Comparison of ENCODE assay signal across 8 mouse cellular contexts in the genomic region with DNA sequence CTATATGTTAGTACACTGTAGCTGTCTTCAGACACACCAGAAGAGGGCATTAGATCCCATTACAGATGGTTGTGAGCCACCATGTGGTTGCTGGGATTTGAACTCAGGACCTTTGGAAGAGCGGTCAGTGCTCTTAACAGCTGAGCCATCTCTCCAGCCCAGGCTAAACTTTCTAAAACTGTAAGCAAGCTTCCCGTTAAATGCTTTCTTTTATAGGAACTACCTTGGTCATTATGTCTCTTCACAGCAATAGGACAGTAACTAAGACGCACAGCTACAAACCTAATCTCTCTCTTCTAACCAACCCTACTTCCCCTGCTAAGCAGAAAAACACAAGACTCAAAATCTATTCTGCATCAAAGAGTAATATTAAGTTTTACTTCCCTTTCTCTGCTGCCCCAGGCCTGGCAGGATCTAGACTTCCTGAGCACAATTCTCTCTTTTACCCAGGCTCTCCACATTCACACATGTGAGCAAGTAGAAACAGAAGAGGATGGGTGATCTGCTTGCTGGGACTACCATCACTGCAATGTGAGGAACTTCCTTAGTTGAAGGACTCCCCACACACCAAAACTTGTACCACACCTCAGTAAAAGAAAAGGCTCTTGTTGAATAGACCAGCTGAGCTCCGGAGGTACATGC. TPM values are rescaled to one million over a fixed set of nuclear protein-coding genes. Genes with fewer than 3 reads are reported as not detected.
DNase-seq lines count a peak whose midpoint lies in the region; ATAC-seq and TF ChIP-seq lines count a peak whose summit lies in the region.

No protein-coding gene starts in this region.

- TF ChIP-seq CTCF in cerebellum, adult 2 months (IDR thresholded peaks at IDR 0.05; ENCODE audit: borderline replicate concordance, insufficient read depth, low read depth, low read length) = no peak
- TF ChIP-seq CTCF in CH12.LX (conservative IDR thresholded peaks at IDR 0.05 in 1 of 2, IDR thresholded peaks at IDR 0.05 in 1 of 2; ENCODE audit: low read depth in 2 of 2, low read length in 2 of 2) = no peak
- no peak for TF ChIP-seq CTCF in kidney, adult 2 months (conservative IDR thresholded peaks at IDR 0.05; ENCODE audit: insufficient read depth, insufficient read length, low read depth, low read length)

- peak overlapping the region; percentile 59 for H3K9ac ChIP-seq in CH12.LX (ENCODE audit: insufficient read depth, low read depth)
- peak overlapping the region; percentile 42 for H3K9ac ChIP-seq in heart, embryonic 16.5 days (ENCODE audit: low read length)

- DNase-seq in cerebellum, adult 2 months = no peak
- no peak for DNase-seq in CH12.LX (ENCODE audit: extremely low read depth)
- DNase-seq in layer of hippocampus, postnatal 10 days (ENCODE audit: low spot score in 2 of 2) = no peak
- DNase-seq in cerebellum, adult 8-10 months = no peak
- no peak for DNase-seq in kidney, adult 2 months

- no peaks in the 10 kb centered on the region for H3K36me3 ChIP-seq in CH12.LX (replicated peaks in 1 of 2; ENCODE audit: control insufficient read depth in 1 of 2, insufficient read depth in 1 of 2, low read length in 1 of 2)
- H3K36me3 ChIP-seq in heart, embryonic 16.5 days (ENCODE audit: control insufficient read depth, insufficient read depth) = no peaks in the 10 kb centered on the region
- H3K36me3 ChIP-seq in macrophage (ENCODE audit: inconsistent target) = no peaks in the 10 kb centered on the region
- no peaks in the 10 kb centered on the region for H3K36me3 ChIP-seq in kidney, adult 2 months (ENCODE audit: control insufficient read depth, insufficient read depth, low read length)

- dilution Hi-C loops in CH12.LX (cut with MboI; ENCODE audit: extremely low pct_ligation_motif_present, extremely low pct_unique_long_range_greater_than_20kb, low sequenced_read_pairs) = no loop called here

- H3K27ac ChIP-seq in cerebellum, adult 2 months (ENCODE audit: insufficient read depth, low read length) = peak overlapping the region; percentile 29; the same call in 1 of the 2 replicates
- H3K27ac ChIP-seq in CH12.LX (ENCODE audit: insufficient read depth, low read depth) (peak overlapping the region; percentile 49; the same call in 1 of the 2 replicates), macrophage (peak overlapping the region; percentile 85)
- H3K27ac ChIP-seq in heart, embryonic 16.5 days (ENCODE audit: low read length) = peak overlapping the region; percentile 45; the same call in 1 of the 2 replicates
- H3K27ac ChIP-seq in kidney, adult 2 months (ENCODE audit: insufficient read depth, low read depth, low read length) = no peak overlapping the region

- no peak for TF ChIP-seq RAD21 in CH12.LX (IDR thresholded peaks at IDR 0.05; ENCODE audit: low read depth, low read length)

- in situ Hi-C loops in CH12.LX (cut with MboI; ENCODE audit: low pct_ligation_motif_present, low pct_unique_long_range_greater_than_20kb, low sequenced_read_pairs) = no loop called here

- TF ChIP-seq EP300 in CH12.LX (IDR thresholded peaks at IDR 0.05; ENCODE audit: low read length) = peak; percentile 50

- peak overlapping the region; percentile 17 for H3K4me3 ChIP-seq in cerebellum, adult 2 months (replicated peaks; ENCODE audit: insufficient read depth, low read depth, low read length)
- peak overlapping the region in 2 of 3 experiments; percentile 14 to 47 for H3K4me3 ChIP-seq in CH12.LX (replicated peaks in 1 of 3; ENCODE audit: low read depth in 2 of 3, low read length in 2 of 3, poor library complexity in 1 of 3)
- peak overlapping the region; percentile 27 for H3K4me3 ChIP-seq in heart, embryonic 16.5 days (ENCODE audit: low read length)
- H3K4me3 ChIP-seq in macrophage (ENCODE audit: inconsistent target) = peak overlapping the region; percentile 12; the same call in 1 of the 2 replicates
- H3K4me3 ChIP-seq in kidney, adult 2 months (ENCODE audit: insufficient read depth, low read depth, low read length) = no peak overlapping the region

- H3K79me2 ChIP-seq in CH12.LX (replicated peaks; ENCODE audit: control insufficient read depth, extremely low read depth, insufficient read depth, poor library complexity, severe bottlenecking) (no peaks in the 10 kb centered on the region), macrophage (ENCODE audit: inconsistent target) (no peaks in the 10 kb centered on the region)

- TF ChIP-seq POLR2A in cerebellum, adult 2 months (IDR thresholded peaks at IDR 0.05; ENCODE audit: borderline replicate concordance, insufficient read depth, low read length) = no peak
- TF ChIP-seq POLR2A in CH12.LX (IDR thresholded peaks at IDR 0.05; ENCODE audit: low read depth, low read length) = no peak
- TF ChIP-seq POLR2A in kidney, adult 2 months (IDR thresholded peaks at IDR 0.05; ENCODE audit: low read depth, low read length) = no peak

- H3K27me3 ChIP-seq in cerebellum, adult 2 months (ENCODE audit: control insufficient read depth, insufficient read depth, low read length) = no peaks in the 10 kb centered on the region
- H3K27me3 ChIP-seq in CH12.LX (replicated peaks) = no peaks in the 10 kb centered on the region
- H3K27me3 ChIP-seq in heart, embryonic 16.5 days (ENCODE audit: control insufficient read depth, insufficient read depth, low read length) = no peaks in the 10 kb centered on the region
- H3K27me3 ChIP-seq in kidney, adult 2 months (replicated peaks; ENCODE audit: control insufficient read depth, insufficient read depth, low read length) = no peaks in the 10 kb centered on the region

- H3K4me2 ChIP-seq in CH12.LX (ENCODE audit: insufficient read depth, low read depth, poor library complexity, severe bottlenecking) = peak overlapping the region; percentile 88
- peak overlapping the region; percentile 61 for H3K4me2 ChIP-seq in heart, embryonic 16.5 days (ENCODE audit: low read depth, low read length)

- no peaks in the 10 kb centered on the region for H3K9me3 ChIP-seq in CH12.LX (replicated peaks; ENCODE audit: low read length)
- no peaks in the 10 kb centered on the region for H3K9me3 ChIP-seq in heart, embryonic 16.5 days (replicated peaks; ENCODE audit: control insufficient read depth, low read length)

- ATAC-seq in cerebellum, adult (ENCODE audit: insufficient number of reproducible peaks, low FRiP score, low TSS enrichment) = no peak
- ATAC-seq in heart, embryonic 16.5 days (replicated peaks; ENCODE audit: extremely low read depth, insufficient read depth, low FRiP score) = 0 out of 2 replicates have a peak, but pooled peaks have one; percentile 12

- peaks cover 3% of the 10 kb centered on the region; the same call in 1 of the 2 replicates for H3K4me1 ChIP-seq in cerebellum, adult 2 months (ENCODE audit: control insufficient read depth, insufficient read depth, low read length)
- H3K4me1 ChIP-seq in CH12.LX (ENCODE audit: control insufficient read depth in 1 of 2, insufficient read depth in 2 of 2) = peaks cover 3 to 16% of the 10 kb centered on the region in 2 experiments; a peak in 2 of 4 replicates
- peaks cover 4% of the 10 kb centered on the region; the same call in 1 of the 2 replicates for H3K4me1 ChIP-seq in heart, embryonic 16.5 days (ENCODE audit: control insufficient read depth, insufficient read depth, low read length)
- H3K4me1 ChIP-seq in kidney, adult 2 months (ENCODE audit: control insufficient read depth, insufficient read depth, low read length) = no peaks in the 10 kb centered on the region

- WGBS in cerebellum, adult 2 months = 71% methylated on average over 4 of the region's 4 CpGs
- WGBS in heart, embryonic 16.5 days = 79% methylated on average over 4 of the region's 4 CpGs
- WGBS in macrophage (ENCODE audit: missing documents) = 24% methylated on average over 4 of the region's 4 CpGs
- 70% methylated on average over 4 of the region's 4 CpGs for WGBS in kidney, adult 2 months

RNA-seq across cellular contexts. Expression of gene Esyt1, which starts 10.1 kb away (rescaled TPM):
- 36.3 and 37.3 TPM in 2 replicates for polyA plus RNA-seq in cerebellum, adult 2 months (2012; rRNA removed)
- 43.2 and 48.0 TPM in 2 replicates for total RNA-seq in CH12.LX (2012; rRNA removed)
- total RNA-seq in CH12.LX (2014; rRNA removed) = 20.2 and 20.6 TPM in 2 replicates
- 33.0 and 38.2 TPM in 2 replicates for polyA plus RNA-seq in CH12.LX (2012; ENCODE audit: insufficient read length, low read depth)
- polyA plus RNA-seq in heart, embryonic 16.5 days (2015; fragmentation: Nextera tagmentation; extraction: Ambion mirVana) = 22.5 and 25.7 TPM in 2 replicates
- 100 to 1,000 TPM in 18 of 26 experiments, 10 to 100 TPM in 8; 40.7 to 306 (median 194) TPM for total RNA-seq in macrophage (2018; cell fraction: chromatin; rRNA removed)
- total RNA-seq in macrophage (2018; cell fraction: cytosol; rRNA removed) = 100 to 1,000 TPM; 134 to 249 (median 192) TPM
- total RNA-seq in macrophage (2018; cell fraction: nucleus; rRNA removed) = 100 to 1,000 TPM; 133 to 347 (median 250) TPM
- polyA plus RNA-seq in macrophage (2018) = 147 to 161 TPM (median 155 TPM) in 3 replicates
- total RNA-seq in layer of hippocampus, postnatal 10 days (2021) = 10 to 100 TPM; 10.1 to 11.9 TPM
- 24.5 and 25.5 TPM in 2 replicates for polyA plus RNA-seq in kidney, adult 2 months (2012; rRNA removed)

RNA-seq across cellular contexts. Expression of gene Zc3h10, which starts 11.8 kb away (rescaled TPM):
- polyA plus RNA-seq in cerebellum, adult 2 months (2012; rRNA removed) = 15.4 and 18.7 TPM in 2 replicates
- total RNA-seq in CH12.LX (2012; rRNA removed) (19.9 and 20.9 TPM in 2 replicates), CH12.LX (2014; rRNA removed) (16.2 TPM in 2 replicates)
- polyA plus RNA-seq in CH12.LX (2012; ENCODE audit: insufficient read length, low read depth) (14.4 and 14.6 TPM in 2 replicates), macrophage (2018) (6.7 to 13.0 TPM (median 9.6 TPM) in 3 replicates)
- polyA plus RNA-seq in heart, embryonic 16.5 days (2015; fragmentation: Nextera tagmentation; extraction: Ambion mirVana) = 8.4 and 9.5 TPM in 2 replicates
- total RNA-seq in macrophage (2018; cell fraction: chromatin; rRNA removed) = 10 to 100 TPM in 13 of 26 experiments, 1 to 10 TPM in 13; 4.7 to 15.2 (median 10.2) TPM
- total RNA-seq in macrophage (2018; cell fraction: cytosol; rRNA removed) = 10 to 100 TPM in 8 of 26 experiments, 1 to 10 TPM in 18; 6.1 to 12.6 (median 8.9) TPM
- 10 to 100 TPM in 21 of 26 experiments, 1 to 10 TPM in 5; 7.0 to 15.7 (median 11.5) TPM for total RNA-seq in macrophage (2018; cell fraction: nucleus; rRNA removed)
- 10 to 100 TPM; 12.2 to 14.0 TPM for total RNA-seq in layer of hippocampus, postnatal 10 days (2021)
- 10.0 and 11.3 TPM in 2 replicates for polyA plus RNA-seq in kidney, adult 2 months (2012; rRNA removed)

RNA-seq across cellular contexts. Expression of gene Rpl41, which starts 13.4 kb away (rescaled TPM):
- polyA plus RNA-seq in cerebellum, adult 2 months (2012; rRNA removed) = 1,271 and 1,490 TPM in 2 replicates
- total RNA-seq in CH12.LX (2012; rRNA removed) = 7,686 and 8,549 TPM in 2 replicates
- 2,395 and 2,709 TPM in 2 replicates for total RNA-seq in CH12.LX (2014; rRNA removed)
- polyA plus RNA-seq in CH12.LX (2012; ENCODE audit: insufficient read length, low read depth) = 6,293 and 8,065 TPM in 2 replicates
- polyA plus RNA-seq in heart, embryonic 16.5 days (2015; fragmentation: Nextera tagmentation; extraction: Ambion mirVana) = 1,776 and 2,205 TPM in 2 replicates
- 100 to 1,000 TPM in 19 of 26 experiments, 10 to 100 TPM in 7; 49.0 to 397 (median 132) TPM for total RNA-seq in macrophage (2018; cell fraction: chromatin; rRNA removed)
- 1,000 to 10,000 TPM; 2,339 to 5,146 (median 3,315) TPM for total RNA-seq in macrophage (2018; cell fraction: cytosol; rRNA removed)
- total RNA-seq in macrophage (2018; cell fraction: nucleus; rRNA removed) = 100 to 1,000 TPM; 236 to 704 (median 486) TPM
- 1,107 to 2,183 TPM (median 2,047 TPM) in 3 replicates for polyA plus RNA-seq in macrophage (2018)
- 1,000 to 10,000 TPM; 2,468 to 2,532 TPM for total RNA-seq in layer of hippocampus, postnatal 10 days (2021)
- polyA plus RNA-seq in kidney, adult 2 months (2012; rRNA removed) = 1,799 and 2,275 TPM in 2 replicates

RNA-seq across cellular contexts. Expression of gene Pa2g4, which starts 30.0 kb away (rescaled TPM):
- 69.2 and 73.5 TPM in 2 replicates for polyA plus RNA-seq in cerebellum, adult 2 months (2012; rRNA removed)
- total RNA-seq in CH12.LX (2012; rRNA removed) (133 and 166 TPM in 2 replicates), CH12.LX (2014; rRNA removed) (126 and 129 TPM in 2 replicates)
- polyA plus RNA-seq in CH12.LX (2012; ENCODE audit: insufficient read length, low read depth) (550 and 650 TPM in 2 replicates), macrophage (2018) (45.8 to 148 TPM (median 116 TPM) in 3 replicates)
- 125 and 150 TPM in 2 replicates for polyA plus RNA-seq in heart, embryonic 16.5 days (2015; fragmentation: Nextera tagmentation; extraction: Ambion mirVana)
- 10 to 100 TPM in 19 of 26 experiments, 1 to 10 TPM in 7; 3.8 to 38.8 (median 16.5) TPM for total RNA-seq in macrophage (2018; cell fraction: chromatin; rRNA removed)
- total RNA-seq in macrophage (2018; cell fraction: cytosol; rRNA removed) = 10 to 100 TPM; 33.9 to 58.9 (median 46.3) TPM
- total RNA-seq in macrophage (2018; cell fraction: nucleus; rRNA removed) = 10 to 100 TPM in 25 of 26 experiments, 1 to 10 TPM in 1; 9.8 to 65.5 (median 17.4) TPM
- 10 to 100 TPM; 83.2 to 87.6 TPM for total RNA-seq in layer of hippocampus, postnatal 10 days (2021)
- polyA plus RNA-seq in kidney, adult 2 months (2012; rRNA removed) = 18.5 and 25.1 TPM in 2 replicates

RNA-seq across cellular contexts. Expression of gene Myl6b, which starts 37.3 kb away (rescaled TPM):
- 28.9 and 36.1 TPM in 2 replicates for polyA plus RNA-seq in cerebellum, adult 2 months (2012; rRNA removed)
- total RNA-seq in CH12.LX (2012; rRNA removed) = 2.5 and 2.6 TPM in 2 replicates
- total RNA-seq in CH12.LX (2014; rRNA removed) = 0.39 and 1.1 TPM in 2 replicates
- 3.2 and 3.9 TPM in 2 replicates for polyA plus RNA-seq in CH12.LX (2012; ENCODE audit: insufficient read length, low read depth)
- polyA plus RNA-seq in heart, embryonic 16.5 days (2015; fragmentation: Nextera tagmentation; extraction: Ambion mirVana) = 4.2 and 4.4 TPM in 2 replicates
- total RNA-seq in macrophage (2018; cell fraction: chromatin; rRNA removed) = 1 to 10 TPM in 5 of 26 experiments, under 1 TPM in 5, not detected in 16; 0.68 to 4.6 (median 1.1) TPM
- 1 to 10 TPM; 1.9 to 3.5 (median 2.4) TPM for total RNA-seq in macrophage (2018; cell fraction: cytosol; rRNA removed)
- 1 to 10 TPM in 8 of 26 experiments, under 1 TPM in 9, not detected in 9; 0.59 to 2.2 (median 1.00) TPM for total RNA-seq in macrophage (2018; cell fraction: nucleus; rRNA removed)
- polyA plus RNA-seq in macrophage (2018) = 0.73 to 1.7 TPM (median 1.4 TPM) in 3 replicates
- 10 to 100 TPM; 25.5 to 29.3 TPM for total RNA-seq in layer of hippocampus, postnatal 10 days (2021)
- polyA plus RNA-seq in kidney, adult 2 months (2012; rRNA removed) = 8.4 and 10.6 TPM in 2 replicates
